ENCODE assay signal across 8 mouse cellular contexts in genomic region chrX:135742304-135743055, GRCm38 (mm10). TPM values are rescaled to one million over a fixed set of nuclear protein-coding genes. Genes with fewer than 3 reads are reported as not detected.
DNase-seq lines count a peak whose midpoint lies in the region; ATAC-seq lines count a peak whose summit lies in the region.

Gene Armcx5, plus strand, starts transcription at chrX:135742733.
Gene Gprasp1, plus strand, starts transcription at chrX:135742733.

- H3K4me3 ChIP-seq in hindbrain, embryonic 11.5 days (ENCODE audit: low read depth, low read length), result peak within 1 kb of the TSS; percentile 58

- peak within 1 kb of the TSS; percentile 45 for H3K4me2 ChIP-seq in hindbrain, embryonic 11.5 days (replicated peaks; ENCODE audit: low read depth, low read length)

- peak; percentile 89 for DNase-seq in Muller cell, postnatal 12 days (ENCODE audit: inconsistent ontology term)
- peak; percentile 92 for DNase-seq in cerebellum, adult 9-11 months
- DNase-seq in frontal cortex, adult 2 months (ENCODE audit: extremely low spot score in 1 of 2, low spot score in 1 of 2), result peak; percentile 81 to 91
- peak; percentile 85 for DNase-seq in hindbrain, embryonic 11.5 days (ENCODE audit: low spot score)
- peak; percentile 78 to 82 for DNase-seq in layer of hippocampus, postnatal 10 days (ENCODE audit: low spot score in 2 of 2)
- peak; percentile 92 for DNase-seq in lung, postnatal 10 days
- DNase-seq in ovary, postnatal 36 days (ENCODE audit: low spot score), result peak; percentile 79
- DNase-seq in thymus, postnatal 25 days, result peak; percentile 86

- H3K9ac ChIP-seq in hindbrain, embryonic 11.5 days (ENCODE audit: low read depth, low read length), result peak within 1 kb of the TSS; percentile 61

- no peaks in the 10 kb centered on the region for H3K9me3 ChIP-seq in hindbrain, embryonic 11.5 days (ENCODE audit: control insufficient read depth, low read length)

- WGBS in hindbrain, embryonic 11.5 days, result 17% methylated on average over 48 of the region's 48 CpGs

- ATAC-seq in hindbrain, embryonic 11.5 days (ENCODE audit: low FRiP score), result peak; percentile 98

- no peaks in the 10 kb centered on the region for H3K27me3 ChIP-seq in hindbrain, embryonic 11.5 days (ENCODE audit: control insufficient read depth, insufficient read depth, low read length)

- peak within 1 kb of the TSS; percentile 72 for H3K27ac ChIP-seq in hindbrain, embryonic 11.5 days (ENCODE audit: low read depth, low read length)

- H3K36me3 ChIP-seq in hindbrain, embryonic 11.5 days (ENCODE audit: control insufficient read depth, insufficient read depth, low read length), result no peaks in the 10 kb centered on the region

- no peaks in the 10 kb centered on the region for H3K4me1 ChIP-seq in hindbrain, embryonic 11.5 days (replicated peaks; ENCODE audit: control insufficient read depth, insufficient read depth, low read length)

RNA-seq across cellular contexts. Expression of gene Armcx5, which starts in this region (rescaled TPM):
- 15.8 and 20.2 TPM in 2 replicates for polyA plus RNA-seq in frontal cortex, adult 2 months (2012; rRNA removed)
- 9.1 and 9.8 TPM in 2 replicates for polyA plus RNA-seq in hindbrain, embryonic 11.5 days (2014; fragmentation: Nextera tagmentation; extraction: Ambion mirVana)
- 10 to 100 TPM; 29.8 to 32.9 TPM for total RNA-seq in layer of hippocampus, postnatal 10 days (2021)

RNA-seq across cellular contexts. Expression of gene Gprasp1, which starts in this region (rescaled TPM):
- 180 and 207 TPM in 2 replicates for polyA plus RNA-seq in frontal cortex, adult 2 months (2012; rRNA removed)
- polyA plus RNA-seq in hindbrain, embryonic 11.5 days (2014; fragmentation: Nextera tagmentation; extraction: Ambion mirVana), result 69.0 and 75.2 TPM in 2 replicates
- total RNA-seq in layer of hippocampus, postnatal 10 days (2021), result 100 to 1,000 TPM; 326 to 346 TPM

Comparison
In these comparisons a context has a peak if more than half of its experiments do, and no peak if none do; other contexts are left out.
1. Peak in every context shown above with its lines: DNase-seq, ATAC-seq, H3K4me3 ChIP-seq and H3K27ac ChIP-seq.